Mouse (Mus musculus) right cerebral cortex, adult 2 months (tissue): ENCODE data around the gene Acads.

ENCODE experiments used
- DNase-seq, 2 experiments: peaks; one replicate each; pipeline ENCODE4 v3.0.0; 2021 to 2022; ENCODE audit warnings: low spot score in 2 of 2

Acads gene

GRCm38 (mm10) chr5:115071096-115071901, 47.8 kb downstream of the Acads start:
- DNase-seq: no peak

GRCm38 (mm10) chr5:115070457-115070856, 48.7 kb downstream of the Acads start:
- DNase-seq: no peak

GRCm38 (mm10) chr5:115069611-115070010, 49.5 kb downstream of the Acads start:
- no peak for DNase-seq

- DNase-seq: no peak
These were observed 50.3 kb downstream of the Acads start for GRCm38 (mm10) chr5:115068671-115069421.

GRCm38 (mm10) chr5:115066245-115066644, 52.9 kb downstream of the Acads start:
- no peak for DNase-seq

GRCm38 (mm10) chr5:115063391-115063790, 55.8 kb downstream of the Acads start:
- no peak for DNase-seq

GRCm38 (mm10) chr5:115062566-115062965, 56.6 kb downstream of the Acads start:
- DNase-seq: no peak

- DNase-seq: no peak
These were observed 58.2 kb downstream of the Acads start for GRCm38 (mm10) chr5:115060977-115061376.
